Mouse (Mus musculus) stomach, postnatal 0 days (tissue): ENCODE measurements around the gene Zbtb18. TPM values are rescaled to one million over a fixed set of nuclear protein-coding genes. Genes with fewer than 3 reads are reported as not detected.

ENCODE experiments used
- ATAC-seq: fragments of 200-750 bp; cut with Nextera tagmentation; 2 replicates; pipeline ENCODE4 v1.8.0; 2017; ENCODE audit not compliant: low FRiP score, low TSS enrichment
- DNase-seq: peaks from one replicate; pipeline ENCODE4 v3.0.0-alpha.2; 2016; ENCODE audit warnings: low spot score
- H3K27ac ChIP-seq: fragments of 300-500 bp; sonication (generic); replicated peaks from 2 replicates; pipeline ENCODE4 v1.5.1; 2014; ENCODE audit warnings: mild to moderate bottlenecking, control low read depth
- H3K27me3 ChIP-seq: fragments of 300-500 bp; sonication (generic); 2 replicates; pipeline ENCODE4 v1.6.1; 2014; ENCODE audit warnings: low read length; ENCODE audit not compliant: control insufficient read depth, insufficient read depth
- H3K36me3 ChIP-seq: fragments of 300-500 bp; sonication (generic); 2 replicates; pipeline ENCODE4 v1.6.1; 2014; ENCODE audit warnings: low read length, mixed read lengths; ENCODE audit not compliant: control insufficient read depth, insufficient read depth
- H3K4me1 ChIP-seq: fragments of 300-500 bp; sonication (generic); replicated peaks from 2 replicates; pipeline ENCODE4 v1.6.1; 2014; ENCODE audit warnings: antibody characterized with exemption; ENCODE audit not compliant: control insufficient read depth, insufficient read depth
- H3K4me2 ChIP-seq: fragments of 300-500 bp; sonication (generic); replicated peaks from 2 replicates; pipeline ENCODE4 v1.6.1; 2014; ENCODE audit warnings: low read depth, mild to moderate bottlenecking, control low read depth, moderate library complexity
- H3K4me3 ChIP-seq: fragments of 300-500 bp; sonication (generic); 2 replicates; pipeline ENCODE4 v1.5.1; 2014; ENCODE audit warnings: low read depth, low read length, control low read depth
- H3K9ac ChIP-seq: fragments of 300-500 bp; sonication (generic); 2 replicates; pipeline ENCODE4 v1.6.1; 2014; ENCODE audit warnings: mild to moderate bottlenecking, low read length, control low read depth, mixed read lengths
- H3K9me3 ChIP-seq: fragments of 300-500 bp; sonication (generic); 2 replicates; pipeline ENCODE4 v1.6.1; 2016; ENCODE audit warnings: low read length; ENCODE audit not compliant: control insufficient read depth
- CTCF ChIP-seq: IDR thresholded peaks from 2 replicates; pipeline ENCODE4 v1.5.1; 2016; ENCODE audit warnings: antibody characterized with exemption, low read depth, mild to moderate bottlenecking, moderate library complexity
- EP300 ChIP-seq: optimal IDR thresholded peaks from 2 replicates; pipeline ENCODE3; 2016; ENCODE audit warnings: antibody characterized with exemption
- WGBS: fragments of 180-500 bp; shearing (Covaris S2); extraction: QIAGEN DNeasy Blood & Tissue Kit; methylation state at CpG from one replicate; pipeline ENCODE4 v1.1.7; 2014; 5-methylcytosine and 5-hydroxymethylcytosine counted together
- polyA plus RNA-seq: library from polyadenylated mRNA; unstranded; fragments of >200 nt; fragmentation: Nextera tagmentation; extraction: Ambion mirVana; gene quantifications from 2 replicates; pipeline ENCODE4 v1.2.1, GENCODE M21; 2015

The Zbtb18 gene
- polyA plus RNA-seq, 1 experiment from 2014 or later, result 1.4 TPM

DNA sequence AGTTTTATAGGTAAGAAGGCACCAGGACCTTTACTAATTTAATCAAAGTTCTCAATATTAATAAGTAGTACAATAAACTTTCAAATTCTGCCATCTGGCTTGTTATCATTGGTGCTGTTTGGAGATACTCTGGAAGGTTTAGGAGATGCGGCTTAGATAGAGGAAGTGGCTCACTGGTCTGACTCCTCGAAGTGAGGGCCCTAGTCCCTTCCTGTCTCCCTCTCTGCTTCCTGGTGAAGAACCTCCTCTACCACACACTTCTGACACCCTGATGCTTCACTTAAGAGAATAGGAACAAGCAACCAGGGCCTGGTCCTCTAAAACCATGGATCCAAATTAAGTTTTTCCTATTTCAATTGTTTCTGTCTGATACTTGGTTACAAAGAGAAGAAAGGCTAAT is 36.4 kb downstream of the Zbtb18 start:
- 73% methylated on average over 2 of the region's 2 CpGs for WGBS
- Histone ChIP-seq H3K27ac (no peak overlapping the region), H3K36me3 (no peaks in the 10 kb centered on the region)

GRCm38 (mm10) chr1:177479356-177480004 is 37.3 kb downstream of the Zbtb18 start:
- Histone ChIP-seq H3K36me3 (no peaks in the 10 kb centered on the region), H3K27me3 (no peaks in the 10 kb centered on the region), H3K9me3 (no peaks in the 10 kb centered on the region), H3K27ac (no peak overlapping the region), H3K4me1 (no peaks in the 10 kb centered on the region), H3K4me3 (no peak overlapping the region), H3K4me2 (no peak overlapping the region), H3K9ac (no peak overlapping the region)
- no peak for TF ChIP-seq EP300
- no peak for TF ChIP-seq CTCF
- ATAC-seq (no peak), DNase-seq (no peak)
- WGBS, result 50% methylated on average over 10 of the region's 10 CpGs

More for the DNA sequence above, 36.4 kb downstream of the Zbtb18 start:
- Histone ChIP-seq H3K4me1 (no peaks in the 10 kb centered on the region), H3K9ac (no peak overlapping the region), H3K27me3 (no peaks in the 10 kb centered on the region), H3K9me3 (no peaks in the 10 kb centered on the region), H3K4me2 (no peak overlapping the region), H3K4me3 (no peak overlapping the region)
- ATAC-seq (no peak), DNase-seq (no peak)
- no peak for TF ChIP-seq CTCF
- no peak for TF ChIP-seq EP300

- Histone ChIP-seq H3K27me3 (no peaks in the 10 kb centered on the region), H3K4me2 (no peak overlapping the region), H3K27ac (no peak overlapping the region), H3K9ac (no peak overlapping the region), H3K9me3 (no peaks in the 10 kb centered on the region), H3K36me3 (no peaks in the 10 kb centered on the region), H3K4me1 (no peaks in the 10 kb centered on the region), H3K4me3 (no peak overlapping the region)
- ATAC-seq, result no peak
- TF ChIP-seq CTCF (no peak), EP300 (no peak)
- 87% methylated on average over 2 of the region's 2 CpGs for WGBS
- no peak for DNase-seq
Measured at GRCm38 (mm10) chr1:177483612-177484011, 41.5 kb downstream of the Zbtb18 start.

GRCm38 (mm10) chr1:177484280-177484679 is 42.1 kb downstream of the Zbtb18 start:
- H3K27ac ChIP-seq, result no peak overlapping the region
- DNase-seq (no peak), ATAC-seq (no peak)
- no peak overlapping the region for H3K9ac ChIP-seq
- no peaks in the 10 kb centered on the region for H3K9me3 ChIP-seq
- no peak overlapping the region for H3K4me3 ChIP-seq
- H3K4me2 ChIP-seq, result no peak overlapping the region
- no peaks in the 10 kb centered on the region for H3K4me1 ChIP-seq
- TF ChIP-seq EP300 (no peak), CTCF (no peak)
- no peaks in the 10 kb centered on the region for H3K27me3 ChIP-seq
- H3K36me3 ChIP-seq, result no peaks in the 10 kb centered on the region
- 72% methylated on average over 7 of the region's 7 CpGs for WGBS

- Histone ChIP-seq H3K9me3 (no peaks in the 10 kb centered on the region), H3K27ac (no peak overlapping the region), H3K27me3 (no peaks in the 10 kb centered on the region), H3K4me3 (no peak overlapping the region), H3K9ac (no peak overlapping the region), H3K4me1 (no peaks in the 10 kb centered on the region), H3K4me2 (no peak overlapping the region), H3K36me3 (no peaks in the 10 kb centered on the region)
- DNase-seq (no peak), ATAC-seq (no peak)
- WGBS, result 51% methylated on average over 7 of the region's 7 CpGs
- TF ChIP-seq CTCF (no peak), EP300 (no peak)
Measured at GRCm38 (mm10) chr1:177484680-177485079, 42.5 kb downstream of the Zbtb18 start.

DNA sequence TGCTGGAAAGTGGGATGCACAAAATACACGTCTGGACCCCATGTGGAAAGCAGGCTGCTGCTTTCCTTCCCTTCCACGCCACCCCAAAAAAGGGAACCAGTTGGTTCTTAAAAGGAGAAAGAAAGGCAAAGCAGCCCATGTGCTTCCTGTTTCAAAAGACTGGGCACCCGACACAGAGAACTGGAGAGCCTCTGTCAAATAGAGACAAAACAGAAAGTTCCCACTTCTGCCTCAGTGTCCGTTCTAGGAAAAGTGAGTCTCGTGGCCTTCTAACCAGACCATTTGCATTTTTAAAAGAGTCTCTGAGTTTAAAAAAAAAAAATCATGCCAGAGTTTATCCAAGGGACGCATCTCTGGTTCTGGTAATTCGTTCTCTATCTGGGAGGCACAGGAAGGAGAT is 47.7 kb downstream of the Zbtb18 start:
- Histone ChIP-seq H3K9me3 (no peaks in the 10 kb centered on the region), H3K27ac (no peak overlapping the region), H3K4me3 (no peak overlapping the region), H3K4me1 (no peaks in the 10 kb centered on the region), H3K9ac (no peak overlapping the region), H3K4me2 (no peak overlapping the region), H3K27me3 (no peaks in the 10 kb centered on the region), H3K36me3 (no peaks in the 10 kb centered on the region)
- ATAC-seq (no peak), DNase-seq (no peak)
- no peak for TF ChIP-seq EP300
- TF ChIP-seq CTCF, result no peak
- WGBS, result 67% methylated on average over 7 of the region's 7 CpGs
